Mouse (Mus musculus): Measurements from ENCODE around the gene Il1rap. TPM values are rescaled to one million over a fixed set of nuclear protein-coding genes. Genes with fewer than 3 reads are reported as not detected.

The Il1rap gene
- total and polyA plus RNA-seq, 3 experiments = 5.4 to 5.9 TPM; not detected in 1

GRCm38 (mm10) chr16:26569387-26569978 is 12.0 kb upstream of the Il1rap start:
- DNase-seq (ENCODE audit: low read depth, low spot score) = no peak
- no peaks in the 10 kb centered on the region for H3K4me1 ChIP-seq (ENCODE audit: control insufficient read depth in 1 of 2, insufficient read depth in 2 of 2, low read length in 2 of 2)
- no peak overlapping the region for H3K9ac ChIP-seq (ENCODE audit: control insufficient read depth, low read depth, low read length, poor library complexity, severe bottlenecking)
- no peak for TF ChIP-seq GATA1 (IDR thresholded peaks at IDR 0.05; ENCODE audit: low read depth, low read length)
- no peak for TF ChIP-seq CHD2 (IDR thresholded peaks at IDR 0.05; ENCODE audit: low read length)
- TF ChIP-seq ELF1 (IDR thresholded peaks at IDR 0.05; ENCODE audit: low read depth, low read length) = no peak
- H3K36me3 ChIP-seq (ENCODE audit: control insufficient read depth in 1 of 2, insufficient read depth in 2 of 2, low read length in 2 of 2) = no peaks in the 10 kb centered on the region
- H3K4me3 ChIP-seq (ENCODE audit: control insufficient read depth in 1 of 2, insufficient read depth in 1 of 2, low read depth in 2 of 2, low read length in 2 of 2) = no peak overlapping the region
- H3K27ac ChIP-seq (ENCODE audit: control insufficient read depth, low read depth, low read length) = no peak overlapping the region
- no peaks in the 10 kb centered on the region; a peak in 1 of 4 replicates for H3K27me3 ChIP-seq (ENCODE audit: control insufficient read depth in 1 of 2, insufficient read depth in 2 of 2, low read length in 2 of 2)
- no peaks in the 10 kb centered on the region for H3K9me3 ChIP-seq (replicated peaks; ENCODE audit: insufficient read depth, low read length)
- no peaks in the 10 kb centered on the region for H3K79me2 ChIP-seq (ENCODE audit: control insufficient read depth, insufficient read depth, low read length, poor library complexity)

GRCm38 (mm10) chr16:26571836-26572235 is 9.7 kb upstream of the Il1rap start:
- TF ChIP-seq ZKSCAN1 (IDR thresholded peaks at IDR 0.05; ENCODE audit: low read depth, low read length) (no peak), ELF1 (IDR thresholded peaks at IDR 0.05; ENCODE audit: low read depth, low read length) (no peak), ETS1 (IDR thresholded peaks at IDR 0.05; ENCODE audit: low read depth, low read length) (no peak)
- H3K36me3 ChIP-seq (ENCODE audit: control insufficient read depth in 1 of 2, insufficient read depth in 2 of 2, low read length in 2 of 2) = no peaks in the 10 kb centered on the region
- no peak overlapping the region for H3K9ac ChIP-seq (ENCODE audit: control insufficient read depth, low read depth, low read length, poor library complexity, severe bottlenecking)
- no peak for DNase-seq (ENCODE audit: low read depth, low spot score)
- no peak overlapping the region for H3K4me3 ChIP-seq (ENCODE audit: control insufficient read depth in 1 of 2, insufficient read depth in 1 of 2, low read depth in 2 of 2, low read length in 2 of 2)
- H3K79me2 ChIP-seq (ENCODE audit: control insufficient read depth, insufficient read depth, low read length, poor library complexity) = no peaks in the 10 kb centered on the region
- no peaks in the 10 kb centered on the region for H3K4me1 ChIP-seq (ENCODE audit: control insufficient read depth in 1 of 2, insufficient read depth in 2 of 2, low read length in 2 of 2)
- H3K9me3 ChIP-seq (replicated peaks; ENCODE audit: insufficient read depth, low read length) = no peaks in the 10 kb centered on the region
- H3K27ac ChIP-seq (ENCODE audit: control insufficient read depth, low read depth, low read length) = no peak overlapping the region
- H3K27me3 ChIP-seq (ENCODE audit: control insufficient read depth in 1 of 2, insufficient read depth in 2 of 2, low read length in 2 of 2) = no peaks in the 10 kb centered on the region; a peak in 1 of 4 replicates

- DNase-seq (ENCODE audit: low read depth, low spot score) = no peak
- Histone ChIP-seq H3K27me3 (ENCODE audit: control insufficient read depth in 1 of 2, insufficient read depth in 2 of 2, low read length in 2 of 2) (no peaks in the 10 kb centered on the region; a peak in 1 of 4 replicates), H3K9me3 (replicated peaks; ENCODE audit: insufficient read depth, low read length) (no peaks in the 10 kb centered on the region), H3K27ac (ENCODE audit: control insufficient read depth, low read depth, low read length) (no peak overlapping the region), H3K79me2 (ENCODE audit: control insufficient read depth, insufficient read depth, low read length, poor library complexity) (no peaks in the 10 kb centered on the region), H3K4me1 (ENCODE audit: control insufficient read depth in 1 of 2, insufficient read depth in 2 of 2, low read length in 2 of 2) (no peaks in the 10 kb centered on the region), H3K9ac (ENCODE audit: control insufficient read depth, low read depth, low read length, poor library complexity, severe bottlenecking) (no peak overlapping the region), H3K4me3 (ENCODE audit: control insufficient read depth in 1 of 2, insufficient read depth in 1 of 2, low read depth in 2 of 2, low read length in 2 of 2) (no peak overlapping the region), H3K36me3 (ENCODE audit: control insufficient read depth in 1 of 2, insufficient read depth in 2 of 2, low read length in 2 of 2) (no peaks in the 10 kb centered on the region)
- no peak for TF ChIP-seq CTCF (IDR thresholded peaks at IDR 0.05 in 2 of 3, conservative IDR thresholded peaks at IDR 0.05 in 1 of 3; ENCODE audit: control insufficient read depth in 1 of 3, insufficient read depth in 1 of 3, low read depth in 2 of 3, low read length in 3 of 3, poor library complexity in 1 of 3, severe bottlenecking in 1 of 3)
- no peak for TF ChIP-seq KAT2A (conservative IDR thresholded peaks at IDR 0.05; ENCODE audit: low read depth, low read length)
- TF ChIP-seq UBTF (IDR thresholded peaks at IDR 0.05; ENCODE audit: borderline replicate concordance, insufficient read depth, low read depth, low read length) = no peak
- no peak for TF ChIP-seq SMC3 (IDR thresholded peaks at IDR 0.05; ENCODE audit: low read depth, low read length)
- no peak for TF ChIP-seq RCOR1 (IDR thresholded peaks at IDR 0.05; ENCODE audit: low read depth, low read length)
- TF ChIP-seq RAD21 (IDR thresholded peaks at IDR 0.05; ENCODE audit: low read depth, low read length) = no peak
- TF ChIP-seq ZMIZ1 (IDR thresholded peaks at IDR 0.05; ENCODE audit: low read depth, low read length) = no peak
- TF ChIP-seq USF1 (IDR thresholded peaks at IDR 0.05; ENCODE audit: low read depth, low read length) = no peak
- TF ChIP-seq NELFE (IDR thresholded peaks at IDR 0.05; ENCODE audit: low read depth, low read length) = no peak
- no peak for TF ChIP-seq E2F4 (IDR thresholded peaks at IDR 0.05; ENCODE audit: borderline replicate concordance, low read depth, low read length)
- no peak for TF ChIP-seq ZKSCAN1 (IDR thresholded peaks at IDR 0.05; ENCODE audit: low read depth, low read length)
- no peak for TF ChIP-seq GATA1 (IDR thresholded peaks at IDR 0.05; ENCODE audit: low read depth, low read length)
Measured at GRCm38 (mm10) chr16:26574173-26574572, 7.3 kb upstream of the Il1rap start.

Measured in MEL (cell line).